Mouse (Mus musculus): ENCODE data around the gene Ifnk. TPM values are rescaled to one million over a fixed set of nuclear protein-coding genes. Genes with fewer than 3 reads are reported as not detected.

Ifnk gene
- total RNA-seq, 1 experiment from 2014 or later, result not detected

DNA sequence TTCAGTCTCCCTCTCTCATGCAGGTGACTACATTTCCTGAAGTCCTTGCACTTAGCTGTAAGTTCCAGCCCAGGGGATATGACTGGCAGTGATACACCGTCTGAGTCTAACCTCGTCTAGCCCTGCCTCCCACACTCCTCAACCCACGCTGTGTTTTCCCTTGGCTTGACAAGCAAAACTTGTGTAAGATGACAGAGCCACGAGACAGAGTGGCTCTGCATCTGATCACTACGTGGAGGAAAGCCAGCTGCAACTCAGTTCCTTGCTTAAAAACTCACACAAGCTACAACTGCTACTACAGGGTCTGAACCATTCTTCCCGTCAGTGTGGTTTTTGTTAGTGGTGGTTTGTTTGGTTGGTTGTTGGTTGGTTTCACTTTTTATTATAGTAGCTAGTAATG lies 11.5 kb upstream of the Ifnk start:
- no peak for DNase-seq

- no peak for DNase-seq
These were observed 8.3 kb upstream of the Ifnk start for GRCm38 (mm10) chr4:35143472-35144102.

DNA sequence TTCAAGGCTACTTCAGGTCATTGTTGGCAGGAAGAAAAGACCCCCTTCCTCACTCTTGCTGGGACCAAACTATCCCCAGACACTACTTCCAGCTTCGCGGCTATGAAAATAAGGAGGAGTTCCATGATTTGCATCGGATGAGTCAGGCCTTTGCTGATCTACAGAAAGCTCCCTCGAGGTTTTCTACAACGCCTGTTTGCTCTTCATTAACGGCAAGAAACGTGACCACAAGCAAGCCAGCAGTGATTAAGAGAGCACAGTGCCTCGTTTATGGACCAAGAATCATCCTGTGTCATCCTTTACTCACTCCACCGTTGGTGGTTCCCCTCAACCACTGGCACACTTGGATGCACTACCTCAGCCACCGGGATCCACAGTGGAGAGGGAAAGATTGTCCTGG lies 6.1 kb upstream of the Ifnk start:
- no peak for DNase-seq

DNA sequence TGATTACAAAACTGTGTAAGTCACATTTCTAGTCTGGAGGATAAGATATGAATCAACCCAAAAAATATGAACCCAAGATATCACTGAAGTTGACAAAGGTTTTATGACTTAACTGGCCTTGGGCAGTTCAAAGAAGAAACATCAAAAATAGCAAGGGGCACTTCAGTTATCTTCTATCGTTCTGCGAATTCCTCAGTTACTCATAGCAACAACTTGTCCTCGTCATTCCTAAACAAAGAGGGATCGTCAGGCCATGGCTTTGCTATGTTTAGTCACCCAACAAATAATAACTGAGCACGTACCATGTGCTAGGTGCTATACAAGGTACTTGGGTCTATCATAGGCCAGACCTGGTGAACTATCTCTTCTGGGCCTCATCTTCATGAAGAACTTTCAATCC lies 5.3 kb upstream of the Ifnk start:
- DNase-seq, result no peak

- no peak for DNase-seq
These were observed 3.5 kb upstream of the Ifnk start for GRCm38 (mm10) chr4:35148326-35148725.

- no peak for DNase-seq
These were observed 1.1 kb upstream of the Ifnk start for GRCm38 (mm10) chr4:35150706-35151105.

DNA sequence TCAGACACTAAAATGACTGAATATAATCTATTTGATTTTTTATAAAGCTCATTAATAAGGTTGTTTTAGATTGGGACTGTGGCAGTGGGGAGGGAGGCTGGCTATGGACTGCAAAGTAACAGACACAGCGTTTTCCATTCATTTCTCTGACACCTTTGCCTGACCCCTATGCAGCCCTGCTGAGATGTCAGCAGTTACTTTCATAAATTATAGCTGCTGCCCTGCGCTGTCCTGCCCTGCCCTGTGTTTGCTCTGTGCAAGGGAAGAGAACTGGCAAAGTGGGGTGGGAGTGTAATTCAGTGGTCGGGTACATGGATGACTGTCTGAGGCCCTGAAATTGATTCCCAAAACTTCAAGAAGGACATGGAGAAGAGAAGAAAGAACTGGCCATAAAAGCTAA lies 2.2 kb downstream of the Ifnk start:
- no peak for DNase-seq

DNA sequence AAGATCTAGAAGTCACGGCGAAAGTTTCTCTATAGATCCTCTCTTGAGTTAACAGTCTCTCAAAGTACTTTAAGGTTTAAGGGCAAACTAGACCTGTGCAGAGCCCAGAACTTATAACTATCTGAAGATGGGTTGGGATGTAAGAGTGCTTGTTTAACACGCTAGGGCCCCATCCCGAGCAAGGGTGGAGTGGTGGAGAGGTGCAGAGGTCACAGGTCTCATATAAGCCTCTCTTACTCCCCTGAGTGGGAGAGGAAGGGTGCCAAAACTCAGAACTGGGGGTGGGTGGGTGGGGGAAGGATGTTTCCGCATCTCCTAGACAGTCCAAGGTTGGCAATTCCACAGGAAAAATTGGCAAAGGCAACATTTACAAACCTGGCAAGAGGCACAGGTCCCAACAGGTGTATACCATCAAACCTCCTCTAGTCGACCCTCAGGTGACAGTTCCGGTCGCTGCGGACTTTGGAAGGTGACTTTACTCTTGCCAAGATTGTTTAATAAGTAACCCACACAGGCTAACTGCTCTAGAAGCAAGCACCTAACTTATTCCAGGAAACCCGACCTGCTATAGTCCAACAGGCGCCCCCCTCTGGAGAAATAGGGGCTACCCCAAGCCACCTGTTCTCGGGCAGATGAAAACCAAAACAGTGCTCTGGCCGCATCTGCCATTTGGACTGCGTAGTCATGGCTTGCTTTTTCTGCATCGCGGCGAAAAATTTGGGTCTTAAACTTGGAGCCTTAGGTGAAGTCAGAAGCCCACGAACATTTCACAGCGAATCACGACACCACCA lies 3.5 kb downstream of the Ifnk start:
- peak; percentile 54 for DNase-seq

DNA sequence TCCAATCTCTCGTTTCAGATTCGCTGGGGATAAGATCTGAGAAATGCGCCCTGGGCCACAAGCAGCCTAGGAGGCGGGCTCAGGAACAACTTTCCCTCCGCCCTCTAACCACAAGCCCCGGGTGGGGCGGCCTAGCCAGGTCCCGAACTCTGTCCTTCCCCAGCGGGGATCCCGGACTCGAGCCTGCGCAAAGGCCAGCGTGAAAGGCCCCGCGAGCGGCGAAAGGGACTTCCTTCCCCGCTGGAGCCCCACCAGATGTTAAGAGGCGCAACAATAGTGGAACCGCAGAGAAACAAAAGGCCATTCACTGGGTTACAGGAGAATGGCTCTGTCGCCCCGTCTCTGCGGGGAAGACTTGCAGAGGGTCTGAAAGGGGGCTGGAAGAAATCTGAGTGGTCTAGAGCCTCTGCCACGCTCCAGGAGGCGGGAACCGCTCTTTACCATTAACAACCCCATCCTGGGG lies 4.3 kb downstream of the Ifnk start:
- peak; percentile 77 for DNase-seq

GRCm38 (mm10) chr4:35156751-35157611 lies 5.1 kb downstream of the Ifnk start, which contains the start of gene Mob3b:
TSS of gene Mob3b (minus strand) at chr4:35157484.
- DNase-seq, result peak; percentile 90

DNA sequence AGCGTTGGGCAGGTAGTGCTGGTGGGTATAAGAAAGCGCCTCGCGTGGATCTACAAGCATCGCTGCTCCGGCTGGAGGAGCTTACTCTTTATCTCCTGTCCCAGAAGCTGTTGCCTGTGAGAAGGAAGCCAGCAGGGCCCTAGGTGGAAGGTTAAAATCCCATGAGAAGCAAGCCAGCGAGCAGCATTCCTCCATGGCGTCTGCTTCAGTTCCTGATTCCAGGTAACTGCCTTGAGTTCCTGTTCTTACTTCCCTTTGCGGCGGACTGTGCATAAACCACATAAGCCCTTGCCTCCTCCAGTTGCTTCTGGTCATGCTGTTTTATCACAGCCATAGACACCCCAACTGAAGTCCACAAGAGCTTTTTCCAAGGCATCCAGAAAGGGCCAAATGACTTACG lies 6.0 kb downstream of the Ifnk start:
- DNase-seq, result no peak

GRCm38 (mm10) chr4:35165275-35165674 lies 13.4 kb downstream of the Ifnk start:
- no peak for DNase-seq

DNA sequence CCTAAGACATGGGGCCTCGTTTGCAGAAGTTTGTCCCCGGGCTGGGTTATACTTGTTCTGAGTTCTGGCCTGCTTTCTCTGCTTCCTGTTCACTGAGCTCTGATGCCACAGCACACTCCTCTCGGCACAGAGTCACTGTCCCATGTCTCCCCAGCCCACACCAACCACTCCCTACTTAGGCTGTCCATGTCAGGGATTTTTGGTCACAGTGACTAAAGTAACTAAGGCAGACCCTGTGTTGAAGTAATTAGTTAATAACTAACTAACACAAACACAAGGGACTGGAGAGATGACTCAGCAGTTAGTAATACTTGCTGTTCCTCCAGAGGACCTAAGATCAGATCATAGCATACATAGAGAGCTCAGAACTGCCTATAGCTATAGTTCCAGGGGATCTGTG lies 14.1 kb downstream of the Ifnk start:
- no peak for DNase-seq

GRCm38 (mm10) chr4:35167855-35168254 lies 16.0 kb downstream of the Ifnk start:
- no peak for DNase-seq

- no peak for DNase-seq
These were observed 17.8 kb downstream of the Ifnk start for GRCm38 (mm10) chr4:35169571-35170125.

- no peak for DNase-seq
These were observed 20.6 kb downstream of the Ifnk start for GRCm38 (mm10) chr4:35172471-35172870.

DNA sequence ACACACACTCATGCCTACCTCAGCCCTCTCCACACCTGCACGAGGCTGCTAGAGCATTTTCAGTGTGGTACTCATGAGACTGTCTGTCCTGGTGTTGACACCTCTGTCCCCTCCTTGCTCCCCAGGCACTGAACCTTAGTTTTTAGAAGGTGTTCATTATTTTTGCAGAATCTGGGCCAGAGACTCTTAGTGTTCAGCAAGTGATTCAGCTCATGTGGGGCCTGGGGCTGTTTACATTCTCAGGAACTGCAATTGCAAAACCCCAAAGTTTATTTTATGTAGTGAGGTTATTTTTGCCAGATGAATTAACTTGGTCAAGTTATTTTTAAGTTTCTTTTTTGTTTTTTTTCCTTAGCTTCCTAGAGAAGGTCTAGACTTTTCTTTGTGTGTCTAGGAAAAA lies 21.7 kb downstream of the Ifnk start:
- DNase-seq, result no peak

GRCm38 (mm10) chr4:35175566-35175965 lies 23.7 kb downstream of the Ifnk start:
- no peak for DNase-seq

DNA sequence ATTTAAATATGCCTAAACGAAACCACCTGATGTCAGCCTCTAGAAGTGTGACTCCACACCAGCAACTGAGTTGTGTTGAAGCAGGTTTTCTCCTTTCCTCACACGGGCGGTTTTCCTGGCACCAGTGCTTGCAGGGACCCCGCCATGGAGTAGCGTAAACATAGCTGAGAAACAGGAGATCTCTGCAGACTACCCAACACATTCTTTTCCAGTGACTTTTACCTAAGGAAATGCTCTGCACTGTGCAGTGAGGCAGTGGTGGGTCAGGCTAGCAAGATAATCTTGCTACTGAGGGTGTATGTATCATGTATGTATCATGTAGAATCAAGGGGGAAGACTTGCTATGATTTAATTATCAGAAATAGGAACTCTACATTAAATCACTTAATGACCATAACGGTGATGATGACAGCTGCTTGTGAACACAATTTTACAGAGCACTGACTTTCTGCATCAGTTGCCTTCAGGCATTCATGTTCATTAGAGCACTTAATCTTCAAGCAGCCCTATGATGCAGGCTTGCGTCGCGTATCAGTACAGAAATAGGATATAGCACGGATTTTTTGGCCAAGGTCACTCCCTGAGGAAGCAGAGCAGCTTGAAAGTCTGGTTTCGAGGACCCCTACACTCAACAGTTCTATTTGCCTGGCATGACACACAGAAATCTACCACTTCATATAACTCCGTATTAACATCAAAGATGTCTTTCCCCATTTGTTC lies 26.2 kb downstream of the Ifnk start:
- no peak for DNase-seq

GRCm38 (mm10) chr4:35187617-35188326 lies 35.9 kb downstream of the Ifnk start:
- DNase-seq, result no peak

GRCm38 (mm10) chr4:35189794-35190193 lies 37.9 kb downstream of the Ifnk start:
- DNase-seq, result no peak

Measured in adrenal gland, postnatal 25 days (tissue).